Mouse (Mus musculus) limb, embryonic 14.5 days (tissue): Measurements from ENCODE around the gene Rbbp4. TPM values are rescaled to one million over a fixed set of nuclear protein-coding genes. Genes with fewer than 3 reads are reported as not detected.
A peak's percentile ranks its signal among the peaks of the same experiment; 100 is the strongest.

ENCODE experiments used
- ATAC-seq: fragments of 200-750 bp; cut with Nextera tagmentation; 2 replicates; pipeline ENCODE4 v1.8.0; 2017; ENCODE audit warnings: low read depth, moderate number of reproducible peaks, moderate TSS enrichment; ENCODE audit not compliant: low FRiP score
- DNase-seq: peaks from one replicate; pipeline ENCODE4 v3.0.0-alpha.2; 2015; ENCODE audit warnings: low spot score
- H3K27ac ChIP-seq: fragments of 300-500 bp; sonication (generic); replicated peaks from 2 replicates; pipeline ENCODE4 v1.5.1; 2014; ENCODE audit warnings: low read depth, mild to moderate bottlenecking, low read length, moderate library complexity, mixed read lengths
- H3K27me3 ChIP-seq: fragments of 300-500 bp; sonication (generic); 2 replicates; pipeline ENCODE4 v1.6.1; 2014; ENCODE audit warnings: low read length, mixed read lengths; ENCODE audit not compliant: control insufficient read depth, insufficient read depth
- H3K36me3 ChIP-seq: fragments of 300-500 bp; sonication (generic); 2 replicates; pipeline ENCODE4 v1.6.1; 2014; ENCODE audit warnings: mild to moderate bottlenecking, low read length, moderate library complexity, mixed read lengths; ENCODE audit not compliant: control insufficient read depth, insufficient read depth
- H3K4me1 ChIP-seq: fragments of 300-500 bp; sonication (generic); 2 replicates; pipeline ENCODE4 v1.6.1; 2014; ENCODE audit warnings: antibody characterized with exemption, low read length, mixed read lengths; ENCODE audit not compliant: control insufficient read depth, insufficient read depth
- H3K4me2 ChIP-seq: fragments of 300-500 bp; sonication (generic); replicated peaks from 2 replicates; pipeline ENCODE4 v1.6.1; 2014; ENCODE audit warnings: low read depth, mild to moderate bottlenecking, low read length, moderate library complexity; ENCODE audit not compliant: severe bottlenecking
- H3K4me3 ChIP-seq: fragments of 300-500 bp; sonication (generic); replicated peaks from 2 replicates; pipeline ENCODE4 v1.5.1; 2014; ENCODE audit warnings: low read length
- H3K9ac ChIP-seq: fragments of 300-500 bp; sonication (generic); 2 replicates; pipeline ENCODE4 v1.6.1; 2014; ENCODE audit warnings: mild to moderate bottlenecking, low read depth, low read length, moderate library complexity; ENCODE audit not compliant: severe bottlenecking
- H3K9me3 ChIP-seq: fragments of 300-500 bp; sonication (generic); 2 replicates; pipeline ENCODE4 v1.6.1; 2016; ENCODE audit warnings: low read length; ENCODE audit not compliant: control insufficient read depth
- POLR2A ChIP-seq: fragments of 200-500 bp; IDR thresholded peaks from 2 replicates; pipeline ENCODE4 v1.8.0; 2012; ENCODE audit warnings: inconsistent platforms, mild to moderate bottlenecking, moderate library complexity, borderline replicate concordance; ENCODE audit not compliant: insufficient read depth, insufficient read length; ENCODE audit errors: extremely low read depth
- WGBS: fragments of 180-500 bp; shearing (Covaris S2); extraction: QIAGEN DNeasy Blood & Tissue Kit; methylation state at CpG from one replicate; pipeline ENCODE4 v1.1.7; 2014; 5-methylcytosine and 5-hydroxymethylcytosine counted together
- polyA plus RNA-seq, 2 experiments: library from polyadenylated mRNA; depleted of rRNA in 1 of 2; stranded (reverse) in 1 of 2; unstranded in 1 of 2; fragments of >200 nt; fragmentation: Nextera tagmentation in 1 of 2; extraction: Ambion mirVana in 1 of 2; gene quantifications; 2 replicates each; pipeline versions ENCODE4 v1.2.1 to v1.2.3; 2012 to 2014

Rbbp4 gene
- polyA plus RNA-seq, 2 experiments = 128 to 331 TPM

GRCm38 (mm10) chr4:129353176-129353575, 18.0 kb upstream of the Rbbp4 start:
- ATAC-seq (no peak), DNase-seq (no peak)
- Histone ChIP-seq H3K36me3 (peaks cover 42% of the 10 kb centered on the region), H3K27me3 (no peaks in the 10 kb centered on the region), H3K27ac (no peak overlapping the region), H3K9me3 (no peaks in the 10 kb centered on the region), H3K4me3 (no peak overlapping the region), H3K9ac (no peak overlapping the region), H3K4me1 (no peaks in the 10 kb centered on the region), H3K4me2 (no peak overlapping the region)
- 87% methylated on average over 12 of the region's 12 CpGs for WGBS
- no peak for TF ChIP-seq POLR2A

DNA sequence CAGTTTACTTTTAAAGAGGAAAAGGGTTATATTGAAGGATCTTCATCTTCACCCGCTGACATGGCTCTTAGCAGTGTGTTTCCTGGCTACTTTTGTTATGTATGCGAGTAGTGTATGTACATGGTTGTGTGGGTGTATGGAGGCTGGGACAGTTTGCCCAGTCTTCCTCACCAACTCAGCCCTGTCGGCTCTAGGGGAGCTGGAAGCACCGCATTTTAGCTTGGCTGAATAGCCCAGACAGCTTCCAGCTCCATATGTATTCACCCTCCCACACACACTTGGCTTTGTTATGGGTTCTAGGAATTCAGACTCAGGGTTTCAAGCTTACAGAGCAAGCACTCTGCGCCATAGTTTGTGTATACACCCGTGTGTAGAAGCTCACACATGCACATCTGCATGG, 15.9 kb upstream of the Rbbp4 start:
- no peaks in the 10 kb centered on the region for H3K4me1 ChIP-seq
- no peak overlapping the region for H3K4me3 ChIP-seq
- H3K4me2 ChIP-seq = no peak overlapping the region
- ATAC-seq = no peak
- no peak overlapping the region for H3K27ac ChIP-seq
- TF ChIP-seq POLR2A = no peak
- no peaks in the 10 kb centered on the region for H3K27me3 ChIP-seq
- H3K9me3 ChIP-seq = no peaks in the 10 kb centered on the region
- H3K36me3 ChIP-seq = peaks cover 35% of the 10 kb centered on the region
- WGBS = 77% methylated on average over 6 of the region's 6 CpGs
- no peak overlapping the region for H3K9ac ChIP-seq
- DNase-seq = no peak

- DNase-seq = peak; percentile 86
- peaks cover 34% of the 10 kb centered on the region for H3K36me3 ChIP-seq
- 4% methylated on average over 1 of the region's 1 CpGs for WGBS
- no peak overlapping the region for H3K4me2 ChIP-seq
- peak; percentile 75; the same call in 1 of the 2 replicates for ATAC-seq
- H3K4me3 ChIP-seq = no peak overlapping the region
- H3K27me3 ChIP-seq = no peaks in the 10 kb centered on the region
- H3K27ac ChIP-seq = no peak overlapping the region
- no peak for TF ChIP-seq POLR2A
- no peak overlapping the region for H3K9ac ChIP-seq
- H3K4me1 ChIP-seq = no peaks in the 10 kb centered on the region
- no peaks in the 10 kb centered on the region for H3K9me3 ChIP-seq
These were observed 15.5 kb upstream of the Rbbp4 start for GRCm38 (mm10) chr4:129350644-129351043.

- DNase-seq (no peak), ATAC-seq (no peak)
- no peak for TF ChIP-seq POLR2A
- H3K27me3 ChIP-seq = no peaks in the 10 kb centered on the region
- no peaks in the 10 kb centered on the region for H3K9me3 ChIP-seq
- peaks cover 44% of the 10 kb centered on the region for H3K36me3 ChIP-seq
- no peak overlapping the region for H3K27ac ChIP-seq
- whole genome bisulfite sequencing = 79% methylated on average over 15 of the region's 15 CpGs
- H3K4me3 ChIP-seq = no peak overlapping the region
- no peaks in the 10 kb centered on the region for H3K4me1 ChIP-seq
- no peak overlapping the region for H3K9ac ChIP-seq
- H3K4me2 ChIP-seq = no peak overlapping the region
These were observed 11.4 kb upstream of the Rbbp4 start for GRCm38 (mm10) chr4:129346481-129347154.

DNA sequence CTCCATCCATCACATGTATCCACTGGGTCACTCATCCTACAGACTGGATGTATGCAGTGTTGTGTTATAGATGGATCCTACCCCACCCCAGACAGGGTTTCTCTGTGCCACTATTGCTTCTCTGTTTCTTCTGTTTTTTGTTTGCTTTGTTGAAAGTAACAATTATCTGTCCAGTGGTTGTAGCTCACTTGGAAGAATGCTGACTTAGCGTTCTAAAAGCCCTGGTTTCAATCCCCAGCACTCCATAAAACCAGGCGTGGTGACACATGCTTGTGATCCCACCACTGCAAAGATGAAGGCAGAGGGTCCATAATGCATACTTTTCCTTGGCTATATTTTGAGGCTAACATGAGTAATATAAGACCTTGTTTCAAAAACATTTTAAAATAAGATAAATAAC, 7.5 kb upstream of the Rbbp4 start:
- Histone ChIP-seq H3K9ac (no peak overlapping the region), H3K4me3 (no peak overlapping the region), H3K27me3 (no peaks in the 10 kb centered on the region), H3K9me3 (no peaks in the 10 kb centered on the region), H3K4me1 (no peaks in the 10 kb centered on the region), H3K4me2 (no peak overlapping the region), H3K36me3 (peaks cover 42% of the 10 kb centered on the region), H3K27ac (no peak overlapping the region)
- TF ChIP-seq POLR2A = no peak
- no peak for ATAC-seq
- WGBS = 76% methylated on average over 2 of the region's 2 CpGs
- no peak for DNase-seq
